Mouse (Mus musculus): ENCODE measurements at regions not wholly inside any gene's neighbourhood (a gene's known extent, or its start where the extent isn't known, plus 50 kb on each side); places are given as distances from the start of the nearest gene placed in this dataset.
"Not testable (repeated sequence)": the region's sequence is repeated elsewhere in the genome, so short reads cannot be mapped to it uniquely, and the experiment has no call there.

GRCm38 (mm10) chr6:89157501-89157900, 204.9 kb downstream of the Plxna1 start:
- no peak for DNase-seq (ENCODE audit: low read depth in 1 of 2, low spot score in 2 of 2)
- H3K4me3 ChIP-seq (ENCODE audit: extremely low read depth, insufficient read depth, insufficient read length) = no peak overlapping the region
- TF ChIP-seq CTCF (IDR thresholded peaks at IDR 0.05; ENCODE audit: extremely low read depth, insufficient read depth, insufficient read length, insufficient replicate concordance) (no peak), POLR2A (IDR thresholded peaks at IDR 0.05; ENCODE audit: low read depth, low read length) (no peak)
- H3K4me1 ChIP-seq (ENCODE audit: control insufficient read depth, insufficient read depth, insufficient read length) = no peaks in the 10 kb centered on the region
- no peaks in the 10 kb centered on the region for H3K36me3 ChIP-seq (ENCODE audit: control insufficient read depth, insufficient read depth, low read length)
- no peaks in the 10 kb centered on the region for H3K27me3 ChIP-seq (ENCODE audit: control insufficient read depth, insufficient read depth, low read length)
- no peak overlapping the region for H3K27ac ChIP-seq (ENCODE audit: insufficient read depth, low read length)
- WGBS = 96% methylated on average over 1 of the region's 1 CpGs

DNA sequence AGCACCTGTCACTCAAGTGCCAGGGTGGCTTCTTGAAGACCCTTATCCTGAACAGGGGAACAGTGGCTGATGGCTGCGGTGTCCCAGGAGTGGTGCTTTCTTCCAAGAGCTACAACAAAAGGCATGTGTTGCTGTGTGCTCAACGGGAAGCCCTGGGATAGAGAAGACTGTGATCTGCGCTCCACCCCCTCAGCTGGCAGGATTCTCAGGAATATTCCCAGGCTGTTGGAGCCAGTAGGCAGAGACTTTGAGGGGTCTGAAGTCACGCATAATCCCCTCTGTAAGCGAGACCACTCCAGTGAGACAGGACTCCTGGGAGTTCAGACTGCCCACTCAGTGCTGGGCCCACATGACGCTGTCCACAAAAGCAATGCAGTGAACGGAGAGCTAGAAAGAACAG, 202.4 kb downstream of the Plxna1 start:
- no peak for DNase-seq (ENCODE audit: low read depth in 1 of 2, low spot score in 2 of 2)
- H3K4me1 ChIP-seq (ENCODE audit: control insufficient read depth, insufficient read depth, insufficient read length) = no peaks in the 10 kb centered on the region
- no peaks in the 10 kb centered on the region for H3K27me3 ChIP-seq (ENCODE audit: control insufficient read depth, insufficient read depth, low read length)
- TF ChIP-seq CTCF (IDR thresholded peaks at IDR 0.05; ENCODE audit: extremely low read depth, insufficient read depth, insufficient read length, insufficient replicate concordance) (no peak), POLR2A (IDR thresholded peaks at IDR 0.05; ENCODE audit: low read depth, low read length) (no peak)
- no peak overlapping the region for H3K27ac ChIP-seq (ENCODE audit: insufficient read depth, low read length)
- no peak overlapping the region for H3K4me3 ChIP-seq (ENCODE audit: extremely low read depth, insufficient read depth, insufficient read length)
- H3K36me3 ChIP-seq (ENCODE audit: control insufficient read depth, insufficient read depth, low read length) = no peaks in the 10 kb centered on the region
- WGBS = 66% methylated on average over 7 of the region's 7 CpGs

- TF ChIP-seq POLR2A (IDR thresholded peaks at IDR 0.05; ENCODE audit: low read depth, low read length) (no peak), CTCF (IDR thresholded peaks at IDR 0.05; ENCODE audit: extremely low read depth, insufficient read depth, insufficient read length, insufficient replicate concordance) (no peak)
- no peaks in the 10 kb centered on the region for H3K4me1 ChIP-seq (ENCODE audit: control insufficient read depth, insufficient read depth, insufficient read length)
- WGBS = 83% methylated on average over 1 of the region's 1 CpGs
- H3K4me3 ChIP-seq (ENCODE audit: extremely low read depth, insufficient read depth, insufficient read length) = no peak overlapping the region
- no peaks in the 10 kb centered on the region for H3K27me3 ChIP-seq (ENCODE audit: control insufficient read depth, insufficient read depth, low read length)
- H3K36me3 ChIP-seq (ENCODE audit: control insufficient read depth, insufficient read depth, low read length) = no peaks in the 10 kb centered on the region
- DNase-seq (ENCODE audit: low read depth in 1 of 2, low spot score in 2 of 2) = no peak
- no peak overlapping the region for H3K27ac ChIP-seq (ENCODE audit: insufficient read depth, low read length)
These were observed 200.7 kb downstream of the Plxna1 start for GRCm38 (mm10) chr6:89161746-89162145.

GRCm38 (mm10) chr6:89169520-89169919, 192.9 kb downstream of the Plxna1 start:
- no peaks in the 10 kb centered on the region for H3K36me3 ChIP-seq (ENCODE audit: control insufficient read depth, insufficient read depth, low read length)
- no peaks in the 10 kb centered on the region for H3K27me3 ChIP-seq (ENCODE audit: control insufficient read depth, insufficient read depth, low read length)
- H3K4me3 ChIP-seq (ENCODE audit: extremely low read depth, insufficient read depth, insufficient read length) = no peak overlapping the region
- DNase-seq (ENCODE audit: low read depth in 1 of 2, low spot score in 2 of 2) = no peak
- WGBS = 68% methylated on average over 2 of the region's 2 CpGs
- no peaks in the 10 kb centered on the region for H3K4me1 ChIP-seq (ENCODE audit: control insufficient read depth, insufficient read depth, insufficient read length)
- no peak overlapping the region for H3K27ac ChIP-seq (ENCODE audit: insufficient read depth, low read length)
- no peak for TF ChIP-seq POLR2A (IDR thresholded peaks at IDR 0.05; ENCODE audit: low read depth, low read length)
- no peak for TF ChIP-seq CTCF (IDR thresholded peaks at IDR 0.05; ENCODE audit: extremely low read depth, insufficient read depth, insufficient read length, insufficient replicate concordance)

DNA sequence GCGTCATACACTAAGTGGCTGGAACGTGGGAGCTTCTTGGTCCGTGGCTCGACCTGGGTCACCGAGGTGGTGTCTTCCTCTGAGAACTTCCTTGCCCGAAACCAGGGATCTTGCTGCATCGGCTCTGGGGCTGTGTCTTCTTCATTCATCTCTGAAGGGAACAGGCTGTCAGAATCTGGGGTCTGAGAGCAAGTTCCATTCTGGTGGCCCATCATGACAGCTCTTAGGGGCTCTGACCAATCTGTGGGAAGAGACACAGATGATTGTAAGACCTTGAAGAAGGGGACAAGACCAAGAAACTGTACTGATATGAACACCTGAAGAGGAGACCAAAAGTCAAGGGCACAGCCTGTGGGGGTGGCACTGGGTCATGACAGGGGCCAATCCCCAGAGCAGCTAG, 177.5 kb downstream of the Plxna1 start:
- DNase-seq (ENCODE audit: low read depth in 1 of 2, low spot score in 2 of 2); H3K36me3 ChIP-seq (ENCODE audit: control insufficient read depth, insufficient read depth, low read length); H3K4me1 ChIP-seq (ENCODE audit: control insufficient read depth, insufficient read depth, insufficient read length); H3K27me3 ChIP-seq (ENCODE audit: control insufficient read depth, insufficient read depth, low read length); H3K27ac ChIP-seq (ENCODE audit: insufficient read depth, low read length); H3K4me3 ChIP-seq (ENCODE audit: extremely low read depth, insufficient read depth, insufficient read length): not testable (repeated sequence)
- WGBS = 75% methylated on average over 2 of the region's 7 CpGs

GRCm38 (mm10) chr6:89200514-89201284, 161.7 kb downstream of the Plxna1 start:
- WGBS = 20% methylated on average over 19 of the region's 19 CpGs
- H3K36me3 ChIP-seq (ENCODE audit: control insufficient read depth, insufficient read depth, low read length); DNase-seq (ENCODE audit: low read depth in 1 of 2, low spot score in 2 of 2): not testable (repeated sequence)

DNA sequence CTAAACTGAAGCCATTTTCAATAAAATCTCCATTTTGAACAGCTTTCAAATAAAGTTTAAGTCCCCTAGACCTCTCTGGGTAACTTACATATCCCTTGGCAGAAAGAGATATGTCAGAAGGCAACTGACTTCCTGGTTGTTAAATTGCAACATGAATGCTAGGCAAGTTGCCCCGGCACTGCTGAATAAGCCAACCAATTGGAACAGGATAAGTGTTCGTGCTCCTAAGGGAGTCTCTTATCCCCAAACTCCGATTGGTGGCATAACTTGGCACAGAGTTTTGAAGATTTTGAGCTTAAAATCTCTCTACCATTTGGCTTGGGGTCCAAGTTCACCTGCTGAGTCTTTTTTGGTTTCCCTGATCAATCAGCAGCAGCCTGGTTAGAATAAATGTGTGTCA, 147.4 kb downstream of the Plxna1 start:
- no peak for DNase-seq (ENCODE audit: low read depth in 1 of 2, low spot score in 2 of 2)
- Histone ChIP-seq H3K4me1 (ENCODE audit: control insufficient read depth, insufficient read depth, insufficient read length) (no peaks in the 10 kb centered on the region), H3K4me3 (ENCODE audit: extremely low read depth, insufficient read depth, insufficient read length) (no peak overlapping the region), H3K27ac (ENCODE audit: insufficient read depth, low read length) (no peak overlapping the region), H3K36me3 (ENCODE audit: control insufficient read depth, insufficient read depth, low read length) (no peaks in the 10 kb centered on the region), H3K27me3 (ENCODE audit: control insufficient read depth, insufficient read depth, low read length) (no peaks in the 10 kb centered on the region; the same call in 1 of the 2 replicates)
- TF ChIP-seq CTCF (IDR thresholded peaks at IDR 0.05; ENCODE audit: extremely low read depth, insufficient read depth, insufficient read length, insufficient replicate concordance) = no peak
- TF ChIP-seq POLR2A (IDR thresholded peaks at IDR 0.05; ENCODE audit: low read depth, low read length) = no peak
- WGBS = 72% methylated on average over 3 of the region's 3 CpGs

More at GRCm38 (mm10) chr6:89200514-89201284, 161.7 kb downstream of the Plxna1 start:
- not testable (repeated sequence) for H3K4me1 ChIP-seq (ENCODE audit: control insufficient read depth, insufficient read depth, insufficient read length); H3K4me3 ChIP-seq (ENCODE audit: extremely low read depth, insufficient read depth, insufficient read length); H3K27me3 ChIP-seq (ENCODE audit: control insufficient read depth, insufficient read depth, low read length); H3K27ac ChIP-seq (ENCODE audit: insufficient read depth, low read length)

Measured in spleen, adult 2 months (tissue).